Mouse (Mus musculus) midbrain, embryonic 11.5 days (tissue): Measurements from ENCODE around the gene 1700037H04Rik. TPM values are rescaled to one million over a fixed set of nuclear protein-coding genes. Genes with fewer than 3 reads are reported as not detected.

Source experiments
- ATAC-seq: fragments of 200-750 bp; cut with Nextera tagmentation; 2 replicates; pipeline ENCODE4 v1.8.0; 2017; ENCODE audit warnings: moderate TSS enrichment, moderate library complexity; ENCODE audit not compliant: low FRiP score
- DNase-seq: peaks from one replicate; pipeline ENCODE4 v3.0.0; 2015; ENCODE audit warnings: low spot score; ENCODE audit errors: missing footprints
- H3K27ac ChIP-seq: fragments of 300-500 bp; sonication (generic); 2 replicates; pipeline ENCODE4 v1.5.1; 2014; ENCODE audit warnings: low read depth, low read length
- H3K27me3 ChIP-seq: fragments of 300-500 bp; sonication (generic); 2 replicates; pipeline ENCODE4 v1.6.1; 2014; ENCODE audit warnings: mild to moderate bottlenecking, low read length, moderate library complexity, mixed read lengths; ENCODE audit not compliant: control insufficient read depth, insufficient read depth
- H3K36me3 ChIP-seq: fragments of 300-500 bp; sonication (generic); 2 replicates; pipeline ENCODE4 v1.6.1; 2014; ENCODE audit warnings: mild to moderate bottlenecking, low read length, moderate library complexity, mixed read lengths; ENCODE audit not compliant: control insufficient read depth, insufficient read depth
- H3K4me1 ChIP-seq: fragments of 300-500 bp; sonication (generic); 2 replicates; pipeline ENCODE4 v1.6.1; 2014; ENCODE audit warnings: low read length; ENCODE audit not compliant: control insufficient read depth, insufficient read depth
- H3K4me2 ChIP-seq: fragments of 300-500 bp; sonication (generic); 2 replicates; pipeline ENCODE4 v1.6.1; 2014; ENCODE audit warnings: mild to moderate bottlenecking, moderate library complexity
- H3K4me3 ChIP-seq: fragments of 300-500 bp; sonication (generic); 2 replicates; pipeline ENCODE4 v1.5.1; 2014; ENCODE audit warnings: low read depth, low read length
- H3K9ac ChIP-seq: fragments of 300-500 bp; sonication (generic); 2 replicates; pipeline ENCODE4 v1.6.1; 2014; ENCODE audit warnings: low read length
- H3K9me3 ChIP-seq: fragments of 300-500 bp; sonication (generic); 2 replicates; pipeline ENCODE4 v1.6.1; 2016; ENCODE audit warnings: low read length; ENCODE audit not compliant: control insufficient read depth
- WGBS: fragments of 180-500 bp; shearing (Covaris S2); extraction: QIAGEN DNeasy Blood & Tissue Kit; methylation state at CpG from one replicate; pipeline ENCODE4 v1.1.7; 2014; 5-methylcytosine and 5-hydroxymethylcytosine counted together
- polyA plus RNA-seq: library from polyadenylated mRNA; unstranded; fragments of >200 nt; fragmentation: Nextera tagmentation; extraction: Ambion mirVana; gene quantifications from 2 replicates; pipeline ENCODE4 v1.2.1, GENCODE M21; 2014

1700037H04Rik gene
- polyA plus RNA-seq, 1 experiment from 2014 or later, result 122 TPM

DNA sequence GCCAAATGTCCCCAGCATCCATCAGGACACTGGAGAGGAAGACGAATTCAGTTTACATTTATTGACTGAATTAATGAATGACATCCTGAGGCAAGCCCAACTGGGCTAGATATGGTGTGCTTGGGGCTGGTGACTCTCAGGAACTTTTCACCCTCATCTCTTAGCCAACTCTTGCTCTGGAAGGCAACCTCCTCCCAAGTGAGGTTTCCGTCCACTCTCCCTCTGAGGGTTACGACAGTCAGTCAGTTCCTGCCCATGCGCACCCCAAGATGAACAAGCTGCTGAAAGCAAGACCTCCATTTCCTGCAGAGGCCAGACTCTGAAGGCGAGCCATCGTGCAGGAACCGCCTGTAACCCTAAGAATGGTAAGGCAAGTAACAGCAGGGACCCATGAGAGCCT lies 2.9 kb downstream of the 1700037H04Rik start:
- 97% methylated on average over 7 of the region's 7 CpGs for WGBS
- no peaks in the 10 kb centered on the region for H3K9me3 ChIP-seq
- peaks cover 5% of the 10 kb centered on the region; the same call in 1 of the 2 replicates for H3K36me3 ChIP-seq
- H3K27ac ChIP-seq, result no peak overlapping the region
- H3K9ac ChIP-seq, result no peak overlapping the region
- H3K27me3 ChIP-seq, result no peaks in the 10 kb centered on the region
- no peak for DNase-seq
- ATAC-seq, result no peak
- H3K4me2 ChIP-seq, result no peak overlapping the region
- H3K4me1 ChIP-seq, result peaks cover 20% of the 10 kb centered on the region
- no peak overlapping the region for H3K4me3 ChIP-seq

DNA sequence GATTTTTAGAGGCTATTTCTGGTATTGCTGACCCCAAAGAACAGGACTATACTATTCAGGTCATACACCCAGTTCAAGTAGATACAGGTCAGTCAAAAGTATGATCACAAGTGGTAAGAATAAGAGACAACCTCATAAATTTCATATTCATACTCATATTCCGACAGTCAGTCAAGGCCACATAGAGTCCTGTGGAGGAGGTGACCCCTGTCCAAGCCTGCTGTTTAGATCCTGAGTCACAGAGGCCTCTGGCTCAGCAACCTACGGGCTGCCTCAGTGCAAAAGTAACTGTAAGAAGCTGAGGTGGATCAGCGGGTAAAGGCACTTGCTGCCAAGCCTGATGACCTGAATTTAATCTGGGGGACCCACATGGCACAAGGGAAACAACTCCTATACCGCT lies 5.8 kb downstream of the 1700037H04Rik start:
- WGBS, result 94% methylated on average over 4 of the region's 4 CpGs
- H3K9ac ChIP-seq, result no peak overlapping the region
- ATAC-seq (no peak), DNase-seq (peak; percentile 66)
- H3K27me3 ChIP-seq, result no peaks in the 10 kb centered on the region
- peaks cover 13% of the 10 kb centered on the region for H3K36me3 ChIP-seq
- no peak overlapping the region for H3K4me3 ChIP-seq
- H3K9me3 ChIP-seq, result no peaks in the 10 kb centered on the region
- H3K27ac ChIP-seq, result no peak overlapping the region
- H3K4me2 ChIP-seq, result no peak overlapping the region
- peaks cover 13% of the 10 kb centered on the region for H3K4me1 ChIP-seq

DNA sequence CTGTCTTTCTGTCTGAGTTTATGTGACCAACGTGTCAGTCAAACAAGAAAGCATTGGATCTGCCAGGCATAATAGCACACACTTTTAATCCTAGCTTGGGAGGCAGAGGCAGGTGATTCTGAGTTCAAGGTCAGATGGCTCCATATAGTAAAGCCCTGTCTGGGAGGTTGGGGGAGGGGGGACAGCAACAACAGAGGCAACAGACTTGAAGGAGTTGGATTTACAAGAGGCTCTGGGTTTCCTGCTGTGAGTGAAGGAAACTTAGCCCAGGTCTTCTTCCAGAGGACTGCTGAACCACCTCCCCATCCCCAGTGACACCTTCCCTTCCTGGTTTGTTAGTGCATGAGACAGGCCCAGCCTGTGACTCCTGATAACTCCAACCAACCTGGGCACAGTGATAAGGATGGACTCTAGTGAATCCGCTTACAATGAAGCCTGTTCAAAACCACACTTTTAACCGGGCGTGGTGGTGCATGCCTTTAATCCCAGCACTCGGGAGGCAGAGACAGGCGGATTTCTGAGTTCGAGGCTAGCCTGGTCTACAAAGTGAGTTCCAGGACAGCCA lies 7.6 kb downstream of the 1700037H04Rik start:
- 83% methylated on average over 6 of the region's 7 CpGs for WGBS
- peak; percentile 44 for DNase-seq
- H3K4me1 ChIP-seq, result peaks cover under 1% of the 10 kb centered on the region; the same call in 1 of the 2 replicates

DNA sequence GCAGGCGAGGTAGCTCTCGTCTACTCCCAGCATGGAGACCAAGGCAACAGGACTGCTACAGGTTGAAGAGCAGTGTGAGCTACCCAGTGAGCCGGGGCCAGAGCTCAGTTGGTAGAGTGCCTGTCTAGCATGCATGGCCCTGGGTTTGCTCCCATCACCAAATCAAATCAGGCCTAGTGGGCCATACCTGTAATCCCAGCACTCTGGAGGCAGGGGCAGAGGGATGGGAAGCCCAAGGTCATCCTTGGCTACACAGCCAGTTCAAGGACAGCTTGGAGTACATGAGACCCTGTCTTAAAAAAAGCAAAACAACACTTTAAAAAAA lies 10.7 kb downstream of the 1700037H04Rik start:
- H3K4me1 ChIP-seq, result no peaks in the 10 kb centered on the region
- no peak overlapping the region for H3K4me2 ChIP-seq
- H3K9me3 ChIP-seq, result no peaks in the 10 kb centered on the region
- no peak overlapping the region for H3K27ac ChIP-seq
- peaks cover 35% of the 10 kb centered on the region for H3K36me3 ChIP-seq
- H3K9ac ChIP-seq, result no peak overlapping the region
- DNase-seq, result no peak
- WGBS, result 95% methylated on average over 3 of the region's 3 CpGs
- no peak for ATAC-seq
- no peak overlapping the region for H3K4me3 ChIP-seq
- no peaks in the 10 kb centered on the region for H3K27me3 ChIP-seq

More for the DNA sequence above, 7.6 kb downstream of the 1700037H04Rik start:
- no peaks in the 10 kb centered on the region for H3K9me3 ChIP-seq
- no peak overlapping the region for H3K9ac ChIP-seq
- H3K4me3 ChIP-seq, result no peak overlapping the region
- no peak overlapping the region for H3K4me2 ChIP-seq
- no peaks in the 10 kb centered on the region for H3K27me3 ChIP-seq
- no peak for ATAC-seq
- H3K36me3 ChIP-seq, result peaks cover 23% of the 10 kb centered on the region
- H3K27ac ChIP-seq, result no peak overlapping the region

DNA sequence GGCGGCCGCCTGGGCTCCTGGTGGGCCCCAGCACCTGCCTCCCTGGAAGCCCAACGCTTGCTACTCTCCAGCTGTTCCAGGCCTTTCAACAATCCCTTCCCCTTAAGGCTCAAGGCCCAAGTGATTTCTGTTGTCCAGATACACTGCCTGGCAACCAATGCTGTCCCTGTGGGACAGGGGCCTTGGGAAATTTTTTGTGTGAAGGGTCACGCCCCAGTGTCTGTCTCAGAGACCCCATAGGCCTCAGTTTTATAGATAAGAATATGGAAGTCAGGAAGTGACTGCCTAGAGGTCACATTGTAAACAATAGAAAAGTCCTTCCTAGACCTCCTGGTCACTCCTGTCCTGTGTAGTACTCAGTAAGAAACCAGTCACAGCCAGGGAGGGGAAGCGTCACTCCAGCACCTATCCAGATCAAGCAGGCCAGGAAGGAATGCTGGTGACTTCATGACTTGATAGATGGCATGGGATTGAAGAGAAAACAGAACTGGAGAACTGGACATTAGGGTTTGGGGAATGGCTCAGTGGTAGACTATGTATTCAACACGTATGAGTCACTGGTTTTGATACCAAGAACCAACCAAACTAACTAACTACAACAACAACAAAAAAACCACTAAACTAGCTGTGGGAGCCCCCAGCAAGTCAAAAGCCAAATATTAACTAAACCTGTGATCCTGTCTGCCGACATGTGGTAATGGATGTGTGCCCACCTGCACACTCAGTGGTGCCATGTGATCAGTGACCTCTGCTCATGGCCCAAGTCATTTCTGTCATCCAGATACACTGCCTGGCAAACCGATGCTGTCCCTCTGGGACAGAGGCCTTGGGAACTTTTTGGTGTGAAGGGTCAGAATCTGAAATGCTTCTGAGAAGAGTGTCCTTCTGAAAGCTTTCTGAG lies 11.3 kb downstream of the 1700037H04Rik start:
- no peak for DNase-seq
- no peak for ATAC-seq
- Histone ChIP-seq H3K4me1 (no peaks in the 10 kb centered on the region), H3K27me3 (no peaks in the 10 kb centered on the region), H3K9ac (no peak overlapping the region), H3K9me3 (no peaks in the 10 kb centered on the region), H3K27ac (no peak overlapping the region), H3K4me3 (no peak overlapping the region), H3K36me3 (peaks cover 35% of the 10 kb centered on the region), H3K4me2 (no peak overlapping the region)
- 89% methylated on average over 8 of the region's 8 CpGs for WGBS

DNA sequence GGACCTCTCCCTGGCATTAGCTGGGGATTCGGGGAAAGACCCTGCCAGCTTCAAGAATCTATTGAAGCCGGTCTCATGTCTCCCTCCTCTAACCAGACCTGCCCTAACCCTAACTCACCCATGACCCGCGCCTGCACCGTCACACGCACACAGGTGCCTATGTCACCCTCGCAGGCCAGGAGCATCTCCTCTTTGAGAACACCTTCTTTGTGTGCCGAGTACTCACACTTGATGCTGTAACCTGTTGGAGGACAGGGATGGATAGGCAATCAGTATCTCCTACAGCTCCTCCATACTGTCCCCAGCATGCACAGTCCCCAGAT lies 12.9 kb downstream of the 1700037H04Rik start:
- peaks cover 30% of the 10 kb centered on the region for H3K36me3 ChIP-seq
- ATAC-seq (no peak), DNase-seq (peak; percentile 72)
- H3K4me3 ChIP-seq, result no peak overlapping the region
- WGBS, result 93% methylated on average over 8 of the region's 8 CpGs
- H3K27me3 ChIP-seq, result no peaks in the 10 kb centered on the region
- no peak overlapping the region for H3K9ac ChIP-seq
- H3K4me2 ChIP-seq, result no peak overlapping the region
- H3K4me1 ChIP-seq, result peaks cover 3% of the 10 kb centered on the region; the same call in 1 of the 2 replicates
- no peak overlapping the region for H3K27ac ChIP-seq
- no peaks in the 10 kb centered on the region for H3K9me3 ChIP-seq

DNA sequence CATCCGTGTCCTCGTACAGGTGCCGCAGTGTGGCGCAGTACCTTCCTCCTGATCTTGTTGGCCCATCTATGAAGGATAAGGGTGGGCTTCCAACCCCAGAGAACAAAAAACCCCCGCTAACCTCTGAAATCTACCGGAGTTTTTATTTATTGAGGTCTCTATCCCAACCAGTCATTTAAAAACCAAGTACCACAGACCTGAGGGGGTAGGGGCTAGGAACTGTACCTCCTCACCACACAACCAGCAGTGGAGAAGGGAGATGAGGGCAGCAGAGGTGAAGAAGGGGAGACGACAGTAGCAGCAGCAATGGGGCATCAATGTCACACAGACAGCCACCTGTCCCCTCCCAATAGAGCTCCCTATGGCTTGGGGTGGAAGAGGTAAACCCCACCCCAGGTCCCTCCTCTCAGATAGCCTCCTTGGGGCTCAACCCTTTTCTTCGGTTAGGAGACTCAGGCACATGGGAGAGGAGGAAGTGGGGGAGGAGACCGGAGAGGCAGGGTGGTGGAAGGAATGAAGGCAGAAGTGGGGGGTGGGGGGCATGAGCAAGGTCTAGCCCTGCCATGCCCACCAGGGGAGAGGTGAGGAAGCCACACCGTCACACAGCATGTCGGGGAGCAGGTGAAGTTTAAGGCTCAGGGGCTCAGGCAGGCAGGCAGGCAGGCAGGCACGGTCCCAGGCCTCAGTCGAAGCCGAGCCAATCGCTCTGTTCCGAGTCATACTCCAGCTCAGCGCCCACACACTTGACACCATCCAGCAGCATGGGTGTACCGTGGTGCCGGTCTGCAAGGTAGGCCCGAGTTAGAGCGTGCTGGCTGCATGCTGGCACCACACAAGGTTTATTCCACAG lies 13.5 kb downstream of the 1700037H04Rik start:
- Histone ChIP-seq H3K9ac (no peak overlapping the region), H3K4me3 (no peak overlapping the region), H3K4me2 (no peak overlapping the region), H3K27me3 (no peaks in the 10 kb centered on the region), H3K9me3 (no peaks in the 10 kb centered on the region), H3K4me1 (peaks cover 3% of the 10 kb centered on the region; the same call in 1 of the 2 replicates), H3K27ac (no peak overlapping the region), H3K36me3 (peaks cover 30% of the 10 kb centered on the region)
- 94% methylated on average over 21 of the region's 21 CpGs for WGBS
- ATAC-seq (no peak), DNase-seq (peak; percentile 49)

DNA sequence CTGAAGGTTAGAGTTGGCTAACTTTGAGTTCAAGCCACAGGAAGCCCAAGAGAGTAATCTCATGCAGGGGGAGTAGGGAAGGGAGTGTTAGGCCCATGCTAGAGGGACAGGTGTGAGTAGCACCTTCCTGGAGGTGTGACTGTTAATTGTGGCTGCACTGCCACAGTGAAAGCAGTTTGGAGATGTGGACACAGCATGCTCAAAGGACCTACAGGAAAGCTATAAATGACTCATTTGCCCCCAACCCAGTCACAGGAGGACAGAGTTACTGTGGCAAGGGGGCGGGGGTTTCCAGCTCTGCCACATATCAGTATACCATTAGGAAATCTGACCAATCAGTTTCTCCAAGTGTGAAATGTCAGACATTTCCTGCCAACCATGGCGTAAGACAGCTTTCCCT lies 14.3 kb downstream of the 1700037H04Rik start:
- no peak overlapping the region for H3K4me3 ChIP-seq
- DNase-seq (peak; percentile 10), ATAC-seq (no peak)
- peaks cover 3% of the 10 kb centered on the region; the same call in 1 of the 2 replicates for H3K4me1 ChIP-seq
- H3K4me2 ChIP-seq, result no peak overlapping the region
- H3K27ac ChIP-seq, result no peak overlapping the region
- no peaks in the 10 kb centered on the region for H3K27me3 ChIP-seq
- no peaks in the 10 kb centered on the region for H3K9me3 ChIP-seq
- H3K36me3 ChIP-seq, result peaks cover 23% of the 10 kb centered on the region
- no peak overlapping the region for H3K9ac ChIP-seq
- WGBS, result 92% methylated on average over 2 of the region's 2 CpGs

DNA sequence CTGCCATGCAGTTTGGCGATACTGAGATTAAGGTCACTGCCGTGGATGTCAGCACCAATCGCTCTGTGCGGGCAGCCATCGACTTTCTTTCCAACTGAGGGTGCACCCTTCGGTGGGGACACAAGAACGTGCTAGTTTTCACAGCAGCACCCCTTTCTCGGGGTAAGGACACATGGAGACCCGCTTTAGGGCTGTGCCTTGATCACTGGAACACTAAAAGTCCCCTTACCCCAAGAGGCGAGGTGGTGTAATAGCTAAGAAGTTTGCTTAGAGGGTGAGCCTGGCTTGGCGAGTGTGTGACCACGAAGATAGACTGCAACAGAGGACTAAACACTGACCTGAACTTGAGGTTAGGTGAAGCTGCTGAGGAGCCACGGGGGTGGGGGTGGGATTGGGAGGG lies 14.8 kb downstream of the 1700037H04Rik start:
- Histone ChIP-seq H3K36me3 (peaks cover 23% of the 10 kb centered on the region), H3K4me2 (no peak overlapping the region), H3K4me3 (no peak overlapping the region), H3K9me3 (no peaks in the 10 kb centered on the region), H3K9ac (no peak overlapping the region), H3K27me3 (no peaks in the 10 kb centered on the region), H3K4me1 (peaks cover 3% of the 10 kb centered on the region; the same call in 1 of the 2 replicates), H3K27ac (no peak overlapping the region)
- 67% methylated on average over 13 of the region's 13 CpGs for WGBS
- DNase-seq (peak; percentile 81), ATAC-seq (no peak)
